Mouse (Mus musculus) E14TG2a.4 (cell line): Measurements from ENCODE around the gene Dcaf12.
A peak's percentile ranks its signal among the peaks of the same experiment; 100 is the strongest.

Experiments used
- H3K27me3 ChIP-seq: 2 replicates; pipeline ENCODE4 v1.6.1; 2014; ENCODE audit warnings: low read length, control low read depth; ENCODE audit not compliant: insufficient read depth
- H3K36me3 ChIP-seq: 2 replicates; pipeline ENCODE4 v1.6.1; 2014; ENCODE audit warnings: low read length, control low read depth; ENCODE audit not compliant: insufficient read depth
- H3K4me1 ChIP-seq: replicated peaks from 2 replicates; pipeline ENCODE4 v1.6.1; 2014; ENCODE audit warnings: low read depth, low read length, control low read depth
- H3K4me3 ChIP-seq: replicated peaks from 2 replicates; pipeline ENCODE4 v1.5.1; 2014; ENCODE audit warnings: mild to moderate bottlenecking, low read length
- H3K9me3 ChIP-seq: 2 replicates; pipeline ENCODE4 v1.6.1; 2014; ENCODE audit warnings: low read length, control low read depth
- CTCF ChIP-seq: conservative IDR thresholded peaks from 2 replicates; pipeline ENCODE4 v1.5.1; 2014; ENCODE audit warnings: low read length
- NANOG ChIP-seq: IDR thresholded peaks from 2 replicates; pipeline ENCODE4 v1.6.1; 2014; ENCODE audit warnings: borderline replicate concordance, low read length, mixed read lengths
- POU5F1 ChIP-seq: IDR thresholded peaks from 2 replicates; pipeline ENCODE4 v1.6.1; 2014; ENCODE audit warnings: low read length, borderline replicate concordance

The Dcaf12 gene

GRCm38 (mm10) chr4:41314141-41315129 is at the start of gene Dcaf12:
Gene Dcaf12 (minus strand): TSS chr4:41314889.
- no peaks in the 10 kb centered on the region for H3K9me3 ChIP-seq
- H3K4me3 ChIP-seq: peak within 1 kb of the TSS; percentile 100
- no peak for TF ChIP-seq CTCF

GRCm38 (mm10) chr4:41361059-41361458 is 46.4 kb upstream of the Dcaf12 start:
- Histone ChIP-seq H3K4me1 (peaks cover 55% of the 10 kb centered on the region), H3K27me3 (no peaks in the 10 kb centered on the region), H3K4me3 (no peak overlapping the region), H3K36me3 (peaks cover 15% of the 10 kb centered on the region), H3K9me3 (no peaks in the 10 kb centered on the region)
- TF ChIP-seq CTCF (no peak), NANOG (no peak), POU5F1 (no peak)

More at GRCm38 (mm10) chr4:41314141-41315129, at the start of gene Dcaf12:
- peaks cover 54% of the 10 kb centered on the region for H3K4me1 ChIP-seq
- no peaks in the 10 kb centered on the region for H3K27me3 ChIP-seq
- peaks cover 42% of the 10 kb centered on the region for H3K36me3 ChIP-seq

DNA sequence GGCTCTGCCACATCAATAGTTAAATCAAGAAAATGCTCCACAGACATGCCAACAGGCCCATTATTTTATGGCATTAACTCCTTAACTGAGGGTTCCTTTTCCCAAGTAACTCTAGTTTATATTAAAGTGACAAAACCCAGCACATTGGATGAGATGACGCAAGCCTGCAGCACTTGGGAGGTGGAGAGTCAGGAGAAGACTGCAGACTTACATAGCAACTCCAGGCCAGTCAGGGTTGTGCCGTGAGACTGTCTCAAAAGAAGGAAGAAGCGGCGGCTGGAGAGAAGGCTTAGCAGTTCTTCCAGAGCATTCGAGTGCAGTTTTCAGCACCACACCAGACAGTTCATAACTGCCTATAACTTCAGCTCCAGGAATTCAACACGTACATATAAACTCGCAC is 44.7 kb upstream of the Dcaf12 start:
- peaks cover 24% of the 10 kb centered on the region for H3K36me3 ChIP-seq
- H3K27me3 ChIP-seq: no peaks in the 10 kb centered on the region
- H3K4me1 ChIP-seq: peaks cover 62% of the 10 kb centered on the region
- H3K4me3 ChIP-seq: no peak overlapping the region
- TF ChIP-seq POU5F1 (no peak), NANOG (no peak), CTCF (no peak)
- H3K9me3 ChIP-seq: no peaks in the 10 kb centered on the region

DNA sequence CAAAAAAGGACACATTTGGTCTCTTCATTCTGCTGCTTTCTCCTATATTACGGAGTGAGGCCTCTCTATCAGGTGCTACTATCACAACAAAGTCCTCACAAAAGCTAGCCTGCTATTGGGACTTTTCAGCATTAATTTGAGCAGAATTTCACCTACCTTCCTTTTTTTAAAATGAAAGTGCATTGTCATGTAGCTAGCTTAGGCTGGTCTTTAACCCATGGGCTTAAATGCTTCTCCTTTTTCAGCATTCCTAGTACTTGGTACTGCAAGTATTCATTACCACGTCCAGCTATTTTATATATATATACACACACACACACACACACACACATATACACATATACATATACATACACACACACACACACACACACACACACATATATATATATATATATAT is 44.0 kb upstream of the Dcaf12 start:
- H3K36me3 ChIP-seq: peaks cover 24% of the 10 kb centered on the region
- H3K4me3 ChIP-seq: no peak overlapping the region
- no peak for TF ChIP-seq POU5F1
- H3K27me3 ChIP-seq: no peaks in the 10 kb centered on the region
- H3K9me3 ChIP-seq: no peaks in the 10 kb centered on the region
- H3K4me1 ChIP-seq: peaks cover 59% of the 10 kb centered on the region

DNA sequence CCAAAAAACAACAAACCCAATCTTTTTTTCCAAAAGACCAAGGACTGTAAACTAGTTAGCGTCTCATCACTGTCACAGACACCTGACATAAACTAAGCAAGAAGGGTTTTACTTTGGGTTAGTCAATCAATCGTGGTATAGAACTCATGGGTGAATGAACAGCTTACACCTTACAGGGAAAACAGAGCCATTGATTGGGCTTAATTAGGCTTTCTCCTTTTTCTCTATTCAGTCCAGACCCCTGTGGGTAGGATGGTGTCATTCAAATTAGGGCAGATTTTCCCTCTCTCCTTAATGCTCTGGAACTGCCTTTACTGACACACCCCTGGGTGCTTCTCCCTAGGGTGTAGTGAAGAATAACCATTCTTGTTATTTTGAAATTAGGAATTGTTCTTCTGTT is 42.5 kb upstream of the Dcaf12 start:
- peaks cover 28% of the 10 kb centered on the region for H3K36me3 ChIP-seq
- no peaks in the 10 kb centered on the region for H3K27me3 ChIP-seq
- no peak overlapping the region for H3K4me3 ChIP-seq
- TF ChIP-seq POU5F1 (no peak), NANOG (peak; percentile 74)
- H3K9me3 ChIP-seq: no peaks in the 10 kb centered on the region
- H3K4me1 ChIP-seq: peaks cover 52% of the 10 kb centered on the region

- H3K4me1 ChIP-seq: peaks cover 64% of the 10 kb centered on the region
- TF ChIP-seq NANOG (no peak), POU5F1 (no peak), CTCF (no peak)
- H3K4me3 ChIP-seq: no peak overlapping the region
- no peaks in the 10 kb centered on the region for H3K27me3 ChIP-seq
- peaks cover 20% of the 10 kb centered on the region for H3K36me3 ChIP-seq
- no peaks in the 10 kb centered on the region for H3K9me3 ChIP-seq
Observed at GRCm38 (mm10) chr4:41353265-41353664, 38.6 kb upstream of the Dcaf12 start.

DNA sequence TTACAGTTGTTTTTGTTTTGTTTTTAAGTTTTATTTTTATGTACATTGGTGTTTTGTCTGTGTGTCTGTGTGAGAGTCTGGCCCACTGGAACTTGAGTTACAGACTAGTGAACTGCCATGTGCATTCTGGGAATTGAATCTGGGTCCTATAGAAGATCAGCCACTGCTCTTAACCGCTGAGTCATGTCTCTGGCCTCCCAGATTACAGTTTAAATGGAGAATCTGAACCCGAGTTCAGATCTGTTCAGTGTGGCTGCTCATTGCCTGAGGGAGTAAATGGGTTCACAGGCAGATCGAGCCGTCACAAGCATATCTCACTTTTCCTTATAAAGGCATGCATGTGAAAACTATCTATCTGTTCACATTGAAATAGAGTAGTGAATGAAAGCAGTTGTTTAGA is 38.1 kb upstream of the Dcaf12 start:
- Histone ChIP-seq H3K36me3 (peaks cover 16% of the 10 kb centered on the region), H3K27me3 (no peaks in the 10 kb centered on the region), H3K4me1 (peaks cover 63% of the 10 kb centered on the region), H3K4me3 (no peak overlapping the region), H3K9me3 (no peaks in the 10 kb centered on the region)
- TF ChIP-seq NANOG (no peak), CTCF (no peak), POU5F1 (no peak)

DNA sequence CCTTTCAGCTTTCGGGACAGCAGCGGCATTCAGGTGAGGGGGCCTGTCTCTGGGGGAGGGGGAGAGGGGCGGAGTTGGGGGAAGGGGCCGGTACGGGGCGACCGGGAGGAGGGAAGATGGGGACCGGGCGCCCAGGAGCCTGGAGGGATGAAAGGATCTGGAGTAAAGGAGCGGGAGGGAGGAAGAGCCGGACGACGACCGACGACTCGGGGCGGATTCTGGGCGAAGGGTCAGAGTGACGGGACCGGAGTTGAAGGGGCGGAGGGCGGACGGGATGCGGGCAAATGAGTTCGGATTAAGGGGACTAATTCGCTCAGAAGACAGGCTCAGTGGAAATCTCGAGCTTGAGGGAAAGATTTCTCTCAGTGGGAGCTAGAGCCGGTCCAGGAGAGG is 34.5 kb upstream of the Dcaf12 start:
- H3K36me3 ChIP-seq: 0 out of 2 replicates have a peak, but pooled peaks cover 4% of the 10 kb centered on the region
- TF ChIP-seq NANOG (no peak), POU5F1 (no peak)
- H3K4me3 ChIP-seq: peak overlapping the region; percentile 87
- peaks cover 38% of the 10 kb centered on the region for H3K4me1 ChIP-seq
- H3K27me3 ChIP-seq: no peaks in the 10 kb centered on the region
- H3K9me3 ChIP-seq: no peaks in the 10 kb centered on the region
